Mouse (Mus musculus) cerebellum, adult 18-20 months (tissue): ENCODE data around the gene Prkcz.

ENCODE experiments used
- DNase-seq, 2 experiments: peaks; one replicate each; pipeline ENCODE4 v3.0.0; 2021

Prkcz gene

DNA sequence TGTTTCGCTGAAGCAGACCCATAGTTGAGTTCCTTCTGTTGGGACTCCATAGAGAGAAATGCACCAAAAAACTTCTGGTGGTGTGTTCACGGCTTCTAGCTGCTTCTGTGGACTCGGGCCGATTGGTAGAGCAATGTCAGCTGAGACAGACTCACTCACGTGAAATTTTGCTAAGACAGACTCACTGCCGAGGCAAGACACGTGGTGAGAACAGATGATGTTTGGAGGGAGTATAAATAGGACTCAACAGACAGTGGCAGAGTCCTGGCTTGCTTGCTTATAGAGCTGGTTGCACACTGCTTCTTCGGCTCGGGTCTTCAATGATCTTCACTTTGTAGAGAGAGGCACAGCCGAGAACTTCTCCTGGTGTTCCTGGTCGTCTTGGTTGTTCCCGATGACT, 117.9 kb downstream of the Prkcz start:
- no peak for DNase-seq

DNA sequence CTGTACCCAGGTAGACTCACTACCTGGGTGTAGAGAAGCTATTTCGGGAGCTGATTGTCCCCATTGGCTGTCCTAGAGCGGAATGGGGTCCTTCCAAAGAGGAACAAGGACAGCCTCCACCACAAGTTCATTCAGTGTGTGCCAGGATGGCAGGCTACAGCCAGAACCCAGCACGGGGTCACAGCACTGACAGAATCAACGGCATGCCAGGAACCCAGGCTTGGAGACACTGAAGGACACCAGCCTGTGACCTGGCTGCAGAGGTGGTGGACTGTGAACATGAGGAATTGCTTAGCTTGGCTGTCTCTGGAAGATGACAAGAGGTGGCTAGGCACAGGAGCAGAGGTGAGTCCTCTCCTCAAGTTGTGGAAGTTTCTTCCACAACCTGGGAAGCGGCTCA, 118.9 kb downstream of the Prkcz start:
- peak; percentile 49 to 56 for DNase-seq

DNA sequence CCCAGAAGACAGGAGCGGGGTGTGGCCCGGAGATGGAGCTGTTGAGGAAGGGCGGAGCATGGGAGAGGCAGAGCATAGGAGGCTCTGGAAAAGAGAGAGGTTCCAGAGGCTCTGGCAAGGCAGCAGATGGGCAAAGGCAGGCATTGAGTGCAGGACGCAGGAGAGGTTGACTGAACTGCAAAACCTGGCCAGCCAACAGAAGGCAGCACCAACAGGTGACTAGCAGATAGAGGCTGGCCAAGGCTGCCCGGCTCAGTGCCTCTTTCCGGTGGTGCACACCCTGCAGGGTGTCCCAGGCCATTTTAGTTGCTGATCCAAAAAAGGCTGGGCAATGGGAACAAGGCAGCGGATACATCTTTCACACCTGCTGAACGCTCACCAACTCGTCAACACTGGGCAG, 119.4 kb downstream of the Prkcz start:
- peak; percentile 88 to 95 for DNase-seq

DNA sequence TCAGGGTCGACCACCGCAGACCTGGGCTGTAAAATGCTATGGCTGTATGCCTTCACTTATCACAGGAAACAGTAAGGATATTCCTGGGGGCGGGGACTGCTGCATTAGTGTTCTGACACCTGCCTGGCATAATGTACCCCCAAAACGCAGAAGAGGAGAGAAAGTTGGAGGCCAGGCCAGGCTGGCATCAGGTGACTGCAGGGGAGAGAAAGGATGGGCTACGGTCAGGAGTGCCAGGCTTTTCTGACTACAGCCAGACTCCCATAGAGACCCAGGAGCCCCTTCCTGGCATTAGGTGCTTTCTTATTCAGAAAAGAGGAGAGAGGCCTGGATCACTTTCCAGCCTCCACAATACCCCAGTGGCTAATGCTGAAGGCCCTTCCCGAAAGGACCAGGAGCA, 121.7 kb downstream of the Prkcz start:
- DNase-seq = no peak

DNA sequence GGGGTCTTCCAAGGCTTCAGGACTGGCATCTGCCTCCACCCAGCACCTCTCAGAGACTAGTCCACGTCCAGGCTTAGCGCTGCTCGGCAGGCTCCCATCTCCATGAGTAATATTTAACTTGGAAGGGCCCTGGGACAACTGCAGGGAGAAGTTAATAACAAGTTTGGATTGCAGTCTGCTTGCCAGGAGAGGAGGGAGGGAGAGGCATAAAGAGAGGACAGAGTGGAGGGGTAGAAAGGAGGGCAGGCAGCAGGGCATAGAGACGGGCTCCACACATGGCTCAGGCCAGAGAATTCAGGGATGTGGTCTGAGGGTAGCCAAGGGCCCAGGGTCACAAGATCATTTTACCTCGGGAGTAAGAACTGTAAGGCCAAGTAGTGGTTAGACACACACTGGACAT, 122.9 kb downstream of the Prkcz start:
- DNase-seq = no peak

DNA sequence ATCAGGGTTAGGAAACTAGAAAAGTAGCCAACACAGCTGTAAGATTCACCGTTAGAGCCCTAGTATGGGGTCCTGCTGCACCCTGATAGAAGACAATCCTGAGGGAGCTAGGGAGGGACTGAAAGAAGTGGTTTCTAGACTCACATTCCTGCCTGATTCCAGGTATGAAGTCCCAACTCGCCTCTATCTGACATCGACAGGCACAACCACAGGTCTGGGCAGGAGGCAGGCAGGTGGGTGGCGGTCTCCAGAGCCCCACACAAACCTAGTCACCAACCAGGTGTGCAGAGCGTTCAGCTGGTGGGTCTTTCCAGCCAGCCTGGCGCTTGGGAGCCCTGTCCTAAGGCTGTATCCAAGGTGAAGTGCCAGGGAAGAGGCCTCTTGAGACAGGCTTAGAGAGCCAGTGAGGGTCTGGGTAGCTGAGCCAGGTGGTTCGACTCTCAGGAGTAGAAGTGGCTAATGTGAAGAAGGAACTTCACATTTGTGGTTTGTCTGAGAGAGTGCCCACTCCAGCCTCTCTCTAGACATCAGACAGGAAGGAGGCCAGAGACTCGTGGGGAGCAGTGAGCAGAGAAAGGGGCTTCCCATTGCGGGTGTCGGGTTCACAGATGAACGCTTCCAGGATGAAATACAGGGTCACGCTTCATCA, 124.3 kb downstream of the Prkcz start:
- DNase-seq = no peak

DNA sequence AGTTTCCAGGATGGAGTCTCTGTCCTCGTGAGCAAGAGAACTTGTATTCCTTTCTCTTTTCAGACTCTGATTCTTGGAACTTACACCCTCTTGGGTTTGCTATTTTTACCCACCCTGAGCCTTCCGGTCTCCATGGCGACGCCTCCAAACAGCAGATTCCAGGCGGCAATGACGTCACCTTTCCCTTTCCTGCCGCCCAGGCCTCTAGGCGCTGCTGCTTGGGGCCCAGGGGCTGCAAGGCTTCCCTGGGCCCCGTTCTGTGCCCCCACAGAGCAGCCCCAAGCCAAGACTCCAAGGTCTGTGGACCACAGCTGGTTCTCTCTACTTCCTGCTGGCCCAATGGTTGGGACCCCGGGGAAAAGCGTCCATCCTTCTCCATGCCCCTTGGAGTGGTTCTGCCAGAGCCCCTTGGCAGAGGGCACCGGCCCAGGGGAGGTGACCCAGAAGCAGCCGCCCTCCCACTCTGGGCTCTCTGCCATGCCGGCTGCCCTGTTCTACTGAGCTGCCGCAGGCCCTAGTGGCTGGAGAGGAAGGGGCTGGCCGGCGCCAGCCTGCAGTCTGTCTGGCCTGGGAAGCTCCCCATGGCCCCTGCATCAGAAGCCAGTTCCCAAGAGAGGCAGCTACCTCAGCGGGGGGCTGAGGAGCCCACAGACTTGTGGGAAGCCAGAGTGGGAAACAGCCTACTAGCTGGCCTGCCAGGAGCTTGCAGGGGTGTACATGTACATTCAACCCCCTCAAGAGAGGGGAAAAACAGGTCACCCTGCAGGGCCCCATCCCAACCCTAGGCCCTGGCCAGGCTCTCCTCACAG, 125.6 kb downstream of the Prkcz start:
- peak; percentile 82 to 85 for DNase-seq

DNA sequence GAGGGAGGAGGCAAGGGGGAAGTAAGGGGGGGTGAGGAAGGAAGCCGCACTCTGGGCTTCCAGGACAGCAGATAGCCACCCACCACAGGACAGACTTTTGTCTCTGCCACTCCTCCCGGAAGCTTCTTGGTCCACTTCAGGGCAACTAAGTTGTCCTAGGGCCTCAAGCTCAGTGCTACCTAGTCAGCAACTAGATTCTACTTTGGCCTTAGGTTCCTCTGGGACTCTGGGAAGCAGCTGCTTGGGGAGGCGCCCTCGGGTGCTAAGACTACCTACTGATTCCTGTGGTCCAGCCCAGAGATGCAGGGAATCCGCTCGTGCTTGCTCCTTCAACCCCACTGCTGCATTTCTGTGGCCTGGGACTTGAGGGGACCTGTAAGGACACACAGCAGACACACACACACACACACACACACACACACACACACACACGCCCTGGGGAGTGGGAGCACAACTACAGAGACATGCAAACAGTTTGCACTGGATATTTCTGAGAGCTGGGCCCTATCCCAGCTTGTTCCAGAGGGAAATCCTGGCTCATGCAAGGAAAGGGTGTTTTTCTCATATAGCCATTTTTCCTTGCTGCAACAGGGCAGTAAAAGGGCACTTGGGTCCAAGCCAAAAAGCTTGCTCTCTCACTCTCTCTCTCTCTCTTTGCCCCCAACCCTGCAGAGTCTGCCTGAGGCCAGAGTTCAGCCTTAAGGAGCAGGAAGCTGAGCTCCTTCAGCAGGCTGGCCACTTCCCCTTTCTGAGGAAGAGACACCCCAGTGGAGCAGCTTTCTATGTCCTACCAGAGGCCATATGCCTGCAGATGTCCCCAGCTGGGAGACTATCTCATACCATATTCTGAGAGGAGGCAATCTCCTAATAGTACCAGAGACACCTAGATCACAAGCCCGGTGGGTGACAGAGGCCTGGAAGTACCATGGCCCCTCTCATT, 126.5 kb downstream of the Prkcz start:
- DNase-seq = peak; percentile 22 to 43

DNA sequence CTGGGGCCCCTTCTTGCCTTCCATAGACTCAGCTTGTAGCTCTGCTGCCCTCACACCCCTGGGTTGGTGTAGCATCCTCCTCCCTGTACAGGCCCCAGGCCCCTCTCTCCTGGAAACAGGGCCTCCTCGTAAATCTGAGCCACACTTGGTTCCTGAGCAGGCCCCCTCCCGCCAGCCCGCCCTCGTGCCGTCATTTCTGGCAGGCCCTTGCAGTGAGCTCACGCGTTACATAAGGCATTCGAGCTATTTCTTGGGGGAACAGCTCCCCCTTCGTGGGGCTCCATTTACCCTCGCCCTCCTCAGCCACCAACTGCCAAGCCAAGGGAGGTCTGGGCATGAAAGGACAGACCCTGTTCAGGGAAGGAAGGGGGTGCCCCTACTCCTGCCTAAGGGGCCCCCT, 127.3 kb downstream of the Prkcz start:
- DNase-seq = peak; percentile 82 to 86

DNA sequence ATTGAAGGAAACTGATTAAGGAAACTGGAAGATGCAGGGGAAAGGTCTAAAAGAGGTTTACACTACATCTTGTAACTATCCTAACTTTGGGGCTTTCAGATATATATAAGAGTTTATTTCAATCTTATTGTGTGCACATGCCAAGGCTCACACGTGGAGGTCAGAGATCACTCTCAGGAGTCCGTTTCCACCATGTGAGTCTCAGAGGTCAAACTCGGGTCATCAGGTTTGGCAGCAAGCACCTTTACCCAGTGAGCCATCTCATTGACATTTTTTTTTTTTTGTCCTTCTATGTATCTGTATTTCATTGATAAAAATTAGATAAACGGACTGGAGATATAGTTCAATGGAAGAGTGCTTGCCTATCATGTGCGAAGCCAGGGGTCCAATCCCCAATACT, 132.7 kb downstream of the Prkcz start:
- no peak for DNase-seq

DNA sequence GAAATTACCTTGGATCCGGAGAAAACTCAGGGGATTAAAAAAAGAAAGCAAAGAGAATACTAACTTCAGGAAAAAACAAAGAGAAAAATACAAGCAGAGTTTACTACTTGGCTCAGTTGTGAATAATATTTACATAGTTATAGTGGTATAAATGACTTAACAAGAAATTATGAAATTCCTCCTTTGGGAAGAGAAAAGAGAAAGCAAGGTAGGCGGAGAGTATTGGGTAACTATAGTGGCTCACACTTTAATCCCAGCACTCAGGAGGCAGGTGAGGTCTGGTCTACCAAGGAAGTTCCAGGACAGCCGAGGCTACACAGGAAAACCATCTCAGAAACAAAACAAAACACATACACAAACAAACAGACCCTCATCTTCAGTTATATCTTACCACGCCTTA, 133.2 kb downstream of the Prkcz start:
- no peak for DNase-seq

DNA sequence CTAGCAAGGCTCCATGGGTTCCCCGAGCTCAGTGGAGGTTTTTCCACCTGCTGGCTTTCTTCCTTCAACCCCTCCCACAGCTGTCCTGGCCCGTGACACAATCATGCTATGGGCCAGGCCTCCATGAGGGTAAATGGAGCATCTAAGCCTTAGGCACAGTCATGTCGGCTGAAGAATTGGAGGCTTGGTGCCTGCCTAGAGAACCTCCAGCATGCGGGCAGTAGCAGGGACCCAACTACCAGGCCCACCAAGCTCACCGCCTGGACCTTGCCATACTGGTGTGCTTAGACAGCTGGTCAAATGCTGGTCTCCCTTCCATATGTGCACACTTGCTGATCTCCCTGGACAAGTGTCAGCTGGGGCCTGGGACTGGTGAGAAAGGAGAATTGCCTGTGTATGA, 135.2 kb downstream of the Prkcz start:
- DNase-seq = no peak

DNA sequence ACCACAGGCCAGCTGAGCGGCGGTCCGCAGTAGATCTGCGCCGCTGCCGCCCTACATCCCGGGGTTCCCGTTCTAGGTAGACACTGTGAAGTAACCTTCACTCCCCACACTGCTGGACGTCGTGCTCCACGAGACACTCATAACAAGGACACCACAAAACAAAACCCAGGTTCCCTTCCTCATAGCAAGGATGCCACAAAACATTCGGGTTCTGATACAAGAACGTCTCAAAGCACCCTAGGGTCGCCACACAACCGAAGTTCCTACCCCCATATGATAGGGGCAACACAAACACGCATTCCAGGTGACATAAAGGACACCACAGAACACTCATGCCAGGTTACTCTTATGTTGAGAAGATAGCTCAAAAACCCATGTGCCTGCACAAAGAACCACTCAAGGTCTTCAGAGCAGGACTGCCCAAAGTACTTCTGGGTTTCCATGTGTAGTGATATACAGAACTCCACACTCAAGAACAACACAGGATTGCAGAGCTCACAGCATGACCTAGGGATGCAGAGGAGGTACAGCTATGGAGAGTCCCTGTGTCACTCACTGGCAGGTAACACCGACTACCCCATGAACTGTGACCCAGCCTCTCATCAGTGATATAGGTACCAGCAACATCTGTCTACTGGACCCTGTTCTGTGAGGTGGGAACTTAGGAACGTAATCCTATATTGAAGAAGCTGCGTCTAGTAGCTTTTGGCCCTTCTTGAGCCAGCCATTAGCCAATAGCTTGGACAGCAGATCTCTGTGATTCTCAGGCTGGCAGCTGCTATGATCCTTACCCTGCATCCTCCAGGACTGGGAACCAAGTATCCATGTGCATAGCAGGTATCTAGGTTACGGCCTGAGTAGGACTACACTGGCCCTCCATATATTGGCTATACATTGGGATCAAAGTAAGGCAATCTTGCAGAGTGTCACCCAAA, 137.3 kb downstream of the Prkcz start:
- no peak for DNase-seq

DNA sequence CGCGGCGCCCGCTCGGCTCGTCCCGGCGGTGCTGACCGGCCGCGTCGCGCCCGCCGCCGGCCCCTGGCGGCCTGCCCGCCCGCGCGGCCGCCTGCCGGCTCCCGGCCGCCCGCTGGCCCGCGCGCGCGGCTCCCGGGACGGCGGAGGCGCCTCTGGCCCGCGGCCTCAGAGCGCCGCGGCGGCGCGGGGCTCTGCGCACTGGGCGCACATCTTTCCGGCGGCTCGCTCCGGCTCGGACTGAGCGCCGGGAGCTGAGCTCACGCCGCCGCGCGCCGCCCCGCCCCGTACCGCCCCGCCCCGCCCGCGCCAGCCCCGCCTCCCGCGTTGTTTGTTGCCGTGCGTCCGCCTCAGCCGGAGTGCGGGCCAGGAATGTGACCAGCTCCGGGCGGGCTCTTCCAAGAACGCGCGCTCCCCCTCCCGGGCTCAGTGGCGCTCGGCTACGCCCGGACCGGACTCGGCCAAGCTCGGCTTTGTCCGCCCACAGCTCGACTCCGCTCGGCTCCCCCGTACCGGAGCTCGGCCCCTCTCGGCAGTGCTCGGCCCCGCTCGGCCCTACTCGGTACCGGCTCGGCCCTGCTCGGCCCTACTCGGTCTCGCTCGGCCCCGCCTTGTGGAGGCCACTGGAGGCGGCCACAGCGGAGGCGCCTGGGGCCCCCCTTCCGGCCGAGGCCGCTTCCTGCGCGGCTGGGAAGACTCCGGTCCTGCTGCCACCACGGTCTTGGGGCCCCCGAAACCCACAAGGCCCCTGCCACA, 138.1 kb downstream of the Prkcz start:
- DNase-seq = peak; percentile 95 to 100

DNA sequence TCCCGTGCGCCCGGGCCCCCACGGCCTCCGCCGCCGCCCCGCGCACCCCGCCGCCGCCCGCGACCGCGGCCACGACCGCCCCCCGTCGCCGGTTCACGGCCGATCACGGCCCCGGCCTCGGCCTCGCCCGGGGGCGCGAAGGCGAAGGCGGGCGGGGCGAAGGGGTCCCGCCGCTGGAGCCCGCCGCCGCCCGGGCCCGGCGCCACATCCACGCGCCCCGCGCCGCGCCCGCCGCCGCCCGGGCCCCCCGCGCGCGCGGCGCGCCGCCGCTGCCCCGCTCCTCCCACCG, 138.7 kb downstream of the Prkcz start, which contains the start of gene Ski:
TSS of gene Ski (minus strand) at position 41 of the 289 bp plus-strand sequence.
- DNase-seq = no peak

DNA sequence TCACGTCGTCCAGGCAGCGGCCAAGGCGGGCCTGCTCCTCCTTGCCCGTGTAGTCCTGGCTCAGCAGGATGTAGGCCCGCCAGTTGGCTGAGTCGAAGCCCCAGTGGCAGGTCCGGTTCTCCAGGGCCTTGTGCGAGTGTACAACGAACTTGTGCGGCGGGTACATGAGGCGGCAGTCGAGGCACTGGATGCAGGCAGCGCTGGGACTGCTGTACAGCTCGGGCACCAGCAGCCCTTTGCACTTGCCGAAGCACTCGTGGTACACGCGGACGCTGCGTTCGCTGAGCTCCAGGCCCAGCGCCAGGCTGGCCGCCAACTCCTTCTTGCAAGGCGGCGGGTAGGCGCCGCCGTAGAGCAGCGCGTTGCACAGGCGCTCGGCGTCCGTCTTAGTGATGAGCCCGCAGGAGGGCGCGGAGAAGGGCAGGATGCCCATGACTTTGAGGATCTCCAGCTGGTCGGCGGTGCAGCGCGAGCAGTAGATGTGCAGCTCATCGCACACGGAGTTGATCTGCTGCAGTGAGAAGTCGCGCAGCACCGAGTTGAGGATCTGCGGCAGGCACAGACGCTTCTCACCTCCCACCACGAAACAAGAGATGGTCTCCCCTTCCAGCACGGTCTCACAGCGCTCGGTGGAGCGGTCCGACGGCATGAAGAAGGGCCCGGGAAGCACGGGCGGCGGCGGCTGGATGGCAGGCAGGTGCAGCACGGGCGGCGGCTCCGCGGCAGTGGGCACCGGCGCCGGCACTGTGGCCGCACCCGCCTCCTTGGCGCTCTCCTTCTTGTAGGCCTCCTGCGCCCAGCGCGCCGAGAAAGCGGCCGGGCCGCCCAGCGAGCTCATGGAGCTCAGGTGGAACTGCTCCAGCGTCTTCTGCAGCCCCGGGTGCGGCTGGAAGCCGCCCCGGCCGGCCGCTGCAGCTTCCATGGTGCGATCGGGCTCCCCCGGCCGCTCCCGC, 139.3 kb downstream of the Prkcz start:
- DNase-seq = peak; percentile 77 to 86

DNA sequence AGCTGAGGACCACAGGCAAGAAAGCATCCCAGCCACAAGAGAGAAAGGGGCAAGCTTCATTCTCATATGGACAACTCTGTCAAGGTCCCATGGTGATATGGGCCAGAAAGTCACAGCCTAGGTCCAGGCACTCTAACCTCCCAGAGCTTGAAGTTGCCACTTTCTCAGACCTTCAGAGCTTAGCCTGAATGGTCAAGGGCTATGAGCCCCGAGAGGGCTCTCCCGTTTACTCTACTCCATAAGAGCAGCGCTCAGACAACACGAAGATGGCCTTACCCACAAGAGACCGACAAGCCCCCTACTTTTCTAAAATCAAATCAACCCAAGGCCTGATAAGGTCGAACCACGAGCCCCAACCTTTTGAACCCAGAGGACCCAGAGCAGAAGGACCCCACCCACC, 140.1 kb downstream of the Prkcz start:
- DNase-seq = no peak

DNA sequence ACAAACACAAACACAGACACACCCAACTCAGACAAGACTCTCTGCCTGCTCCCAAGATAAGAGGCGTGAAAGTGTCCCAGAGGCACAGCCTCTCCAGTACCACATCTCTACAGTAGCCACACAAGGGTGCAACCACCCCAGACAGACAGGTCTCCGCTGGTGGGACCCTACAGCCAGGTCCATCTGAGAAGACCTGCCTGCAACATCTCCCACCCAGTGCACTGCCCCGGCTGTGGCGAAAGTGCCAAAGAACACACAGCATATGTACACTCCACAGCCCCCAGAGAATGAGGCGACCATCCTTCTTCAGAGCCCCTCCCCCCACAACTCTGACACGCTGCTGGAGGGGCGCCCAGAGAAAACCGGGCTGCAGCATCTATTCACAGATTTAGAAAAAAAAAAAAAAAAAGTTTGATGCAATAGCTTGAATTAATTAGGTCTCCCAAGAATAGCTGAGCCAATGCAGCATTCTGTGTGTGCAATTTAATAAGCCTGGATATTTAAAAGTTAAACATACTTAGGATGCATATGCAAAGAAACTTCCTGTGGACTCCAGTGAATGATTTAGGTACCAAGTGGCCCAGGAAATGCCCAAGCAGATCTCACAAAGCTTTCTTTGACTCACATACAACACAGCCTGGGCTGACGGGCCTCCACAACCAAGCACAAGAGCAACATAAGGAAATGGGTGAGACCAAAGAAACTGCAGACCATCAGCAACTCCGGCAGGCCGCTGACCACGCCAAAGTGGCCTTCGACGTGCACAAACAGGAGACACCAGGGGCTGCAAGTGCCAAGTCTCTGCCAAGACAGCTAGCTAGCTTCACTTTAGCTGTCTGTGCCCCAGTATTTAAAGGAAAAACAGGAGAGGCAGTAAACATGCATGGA, 140.7 kb downstream of the Prkcz start:
- no peak for DNase-seq
